Mouse (Mus musculus): Measurements from ENCODE around the gene Olfr1263.

DNA sequence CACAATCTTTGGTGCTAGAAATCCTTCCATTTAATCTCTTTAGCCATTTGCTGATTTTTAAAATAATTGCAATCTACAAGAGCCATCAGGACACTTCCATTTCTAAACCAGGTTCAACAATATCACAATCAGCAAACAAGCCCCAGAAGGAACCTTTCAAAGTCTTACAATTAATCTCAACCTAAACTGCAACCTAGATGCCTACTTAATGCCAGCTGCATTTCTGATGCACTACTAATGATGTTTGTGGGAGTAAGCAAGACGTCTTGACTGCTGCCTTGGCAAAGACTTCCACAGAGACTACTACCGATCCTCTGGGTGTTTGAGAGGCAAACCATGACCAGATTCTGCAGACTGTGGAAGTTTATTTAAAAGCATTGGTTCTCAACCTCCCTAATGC lies at the start of gene Olfr1263:
- no peak for TF ChIP-seq CTCF (IDR thresholded peaks at IDR 0.05; ENCODE audit: extremely low read depth, insufficient read depth, low read length)
- no peak for TF ChIP-seq POLR2A (IDR thresholded peaks at IDR 0.05; ENCODE audit: extremely low read depth, insufficient read depth, low read length)

All from cortical plate, adult 2 months (tissue).